Mouse (Mus musculus) liver, postnatal 0 days (tissue): ENCODE measurements around the gene Uba1y. TPM values are rescaled to one million over a fixed set of nuclear protein-coding genes. Genes with fewer than 3 reads are reported as not detected.
"Not testable (repeated sequence)": the region's sequence is repeated elsewhere in the genome, so short reads cannot be mapped to it uniquely, and the experiment has no call there.

ENCODE experiments used
- ATAC-seq: fragments of 200-750 bp; cut with Nextera tagmentation; 2 replicates; pipeline ENCODE4 v1.8.0; 2017; ENCODE audit warnings: mild to moderate bottlenecking, moderate library complexity
- DNase-seq: peaks from one replicate; pipeline ENCODE4 v3.0.0-alpha.2; 2016
- H3K27ac ChIP-seq: fragments of 300-500 bp; sonication (generic); 2 replicates; pipeline ENCODE4 v1.5.1; 2014; ENCODE audit warnings: antibody characterized with exemption, moderate library complexity, mild to moderate bottlenecking, low read depth
- H3K27me3 ChIP-seq: fragments of 300-500 bp; sonication (generic); 2 replicates; pipeline ENCODE4 v1.6.1; 2014; ENCODE audit warnings: low read length, control low read depth, mixed read lengths; ENCODE audit not compliant: insufficient read depth
- H3K36me3 ChIP-seq: fragments of 300-500 bp; sonication (generic); replicated peaks from 2 replicates; pipeline ENCODE4 v1.6.1; 2014; ENCODE audit warnings: mild to moderate bottlenecking, control low read depth, low read length, moderate library complexity, mixed read lengths; ENCODE audit not compliant: insufficient read depth
- H3K4me1 ChIP-seq: fragments of 300-500 bp; sonication (generic); 2 replicates; pipeline ENCODE4 v1.6.1; 2014; ENCODE audit warnings: antibody characterized with exemption, mild to moderate bottlenecking, control low read depth; ENCODE audit not compliant: insufficient read depth
- H3K4me2 ChIP-seq: fragments of 300-500 bp; sonication (generic); 2 replicates; pipeline ENCODE4 v1.6.1; 2014; ENCODE audit warnings: low read depth, mild to moderate bottlenecking, low read length, moderate library complexity, mixed read lengths
- H3K4me3 ChIP-seq: fragments of 300-500 bp; sonication (generic); 2 replicates; pipeline ENCODE4 v1.5.1; 2014; ENCODE audit warnings: low read depth, low read length
- H3K9ac ChIP-seq: fragments of 300-500 bp; sonication (generic); replicated peaks from 2 replicates; pipeline ENCODE4 v1.6.1; 2014; ENCODE audit warnings: mild to moderate bottlenecking, moderate library complexity
- H3K9me3 ChIP-seq: fragments of 300-500 bp; sonication (generic); 2 replicates; pipeline ENCODE4 v1.6.1; 2016; ENCODE audit warnings: mild to moderate bottlenecking, control low read depth, low read length, mixed read lengths
- CTCF ChIP-seq: sonication (generic); IDR thresholded peaks from 2 replicates; pipeline ENCODE4 v1.5.1; 2016; ENCODE audit warnings: antibody characterized with exemption, low read depth
- EP300 ChIP-seq: IDR thresholded peaks from 2 replicates; pipeline ENCODE4 v1.6.1; 2016; ENCODE audit warnings: antibody characterized with exemption, low read depth, mild to moderate bottlenecking
- WGBS: fragments of 180-500 bp; shearing (Covaris S2); extraction: QIAGEN DNeasy Blood & Tissue Kit; methylation state at CpG from one replicate; pipeline ENCODE4 v1.1.7; 2014; ENCODE audit not compliant: insufficient replicate concordance; 5-methylcytosine and 5-hydroxymethylcytosine counted together
- polyA plus RNA-seq: library from polyadenylated mRNA; unstranded; fragments of >200 nt; fragmentation: Nextera tagmentation; extraction: Ambion mirVana; gene quantifications from 2 replicates; pipeline ENCODE4 v1.2.1, GENCODE M21; 2015

Gene Uba1y
- polyA plus RNA-seq = not detected in 2 replicates

GRCm38 (mm10) chrY:818396-818795 lies at the start of gene Uba1y:
Gene Uba1y (plus strand): TSS chrY:818649.
- no peak within 1 kb of the TSS for H3K9ac ChIP-seq
- H3K4me2 ChIP-seq = no peak within 1 kb of the TSS
- H3K27ac ChIP-seq = no peak within 1 kb of the TSS
- DNase-seq (no peak), ATAC-seq (no peak)
- no peak for TF ChIP-seq EP300
- no peak for TF ChIP-seq CTCF
- H3K27me3 ChIP-seq = no peaks in the 10 kb centered on the region
- no peaks in the 10 kb centered on the region for H3K4me1 ChIP-seq
- H3K4me3 ChIP-seq = no peak within 1 kb of the TSS
- no peaks in the 10 kb centered on the region for H3K36me3 ChIP-seq
- H3K9me3 ChIP-seq = no peaks in the 10 kb centered on the region
- 79% methylated on average over 8 of the region's 15 CpGs for WGBS

- H3K4me3 ChIP-seq, H3K27me3 ChIP-seq, H3K9me3 ChIP-seq, H3K9ac ChIP-seq, ATAC-seq, H3K4me1 ChIP-seq, DNase-seq, H3K4me2 ChIP-seq, H3K27ac ChIP-seq, H3K36me3 ChIP-seq: not testable (repeated sequence)
- WGBS = no CpG with 5 or more reads among the region's 11 CpGs
Observed at GRCm38 (mm10) chrY:797309-797708, 21.1 kb upstream of the Uba1y start, which contains the start of gene Zfy1. Gene Zfy1 (minus strand): TSS chrY:797409.

GRCm38 (mm10) chrY:808991-809661 lies 9.3 kb upstream of the Uba1y start:
- TF ChIP-seq EP300 (no peak), CTCF (no peak)
- peak; percentile 15 for DNase-seq
- Histone ChIP-seq H3K4me2 (peak overlapping the region; percentile 48; the same call in 1 of the 2 replicates), H3K27ac (no peak overlapping the region), H3K9me3 (no peaks in the 10 kb centered on the region), H3K4me1 (no peaks in the 10 kb centered on the region), H3K4me3 (no peak overlapping the region), H3K36me3 (no peaks in the 10 kb centered on the region), H3K27me3 (no peaks in the 10 kb centered on the region), H3K9ac (no peak overlapping the region)
- peak; percentile 66; the same call in 1 of the 2 replicates for ATAC-seq
- WGBS = 1% methylated on average over 10 of the region's 15 CpGs

GRCm38 (mm10) chrY:872404-872803 lies 54.0 kb downstream of the Uba1y start:
- H3K9me3 ChIP-seq = no peaks in the 10 kb centered on the region
- no peaks in the 10 kb centered on the region for H3K4me1 ChIP-seq
- H3K9ac ChIP-seq = no peak overlapping the region
- TF ChIP-seq CTCF (no peak), EP300 (no peak)
- H3K36me3 ChIP-seq = no peaks in the 10 kb centered on the region
- no peak overlapping the region for H3K27ac ChIP-seq
- ATAC-seq (no peak), DNase-seq (no peak)
- H3K27me3 ChIP-seq = no peaks in the 10 kb centered on the region
- H3K4me3 ChIP-seq = no peak overlapping the region
- no peak overlapping the region for H3K4me2 ChIP-seq

- Histone ChIP-seq H3K9me3 (no peaks in the 10 kb centered on the region), H3K27ac (no peak overlapping the region), H3K27me3 (no peaks in the 10 kb centered on the region), H3K9ac (no peak overlapping the region), H3K4me1 (no peaks in the 10 kb centered on the region), H3K4me3 (no peak overlapping the region), H3K36me3 (no peaks in the 10 kb centered on the region), H3K4me2 (no peak overlapping the region)
- no peak for DNase-seq
- TF ChIP-seq CTCF (no peak), EP300 (no peak)
- no peak for ATAC-seq
- WGBS = 35% methylated on average over 13 of the region's 18 CpGs
Observed at GRCm38 (mm10) chrY:872855-873549, 54.6 kb downstream of the Uba1y start.

Other genes starting within 250 kb of the Uba1y start
- not detected in 2 replicates for gene Zfy1, start 21.2 kb upstream of the Uba1y start, polyA plus RNA-seq
- gene Kdm5d, start 79.1 kb downstream of the Uba1y start, polyA plus RNA-seq = not detected in 2 replicates
- gene Eif2s3y, start 191.9 kb downstream of the Uba1y start, polyA plus RNA-seq = not detected in 2 replicates